Mouse (Mus musculus) embryonic facial prominence, embryonic 14.5 days (tissue): ENCODE measurements around the gene Mapkap1. TPM values are rescaled to one million over a fixed set of nuclear protein-coding genes. Genes with fewer than 3 reads are reported as not detected.
"Not testable (repeated sequence)": the region's sequence is repeated elsewhere in the genome, so short reads cannot be mapped to it uniquely, and the experiment has no call there.

ENCODE experiments used
- ATAC-seq: fragments of 200-750 bp; cut with Nextera tagmentation; 2 replicates; pipeline ENCODE4 v1.8.0; 2017; ENCODE audit warnings: low read depth, moderate number of reproducible peaks, moderate TSS enrichment
- DNase-seq: peaks from one replicate; pipeline ENCODE4 v3.0.0-alpha.2; 2015; ENCODE audit warnings: low spot score
- H3K27ac ChIP-seq: fragments of 300-500 bp; sonication (generic); replicated peaks from 2 replicates; pipeline ENCODE4 v1.5.1; 2014; ENCODE audit warnings: low read depth, mild to moderate bottlenecking, low read length, moderate library complexity
- H3K27me3 ChIP-seq: fragments of 300-500 bp; sonication (generic); replicated peaks from 2 replicates; pipeline ENCODE4 v1.6.1; 2014; ENCODE audit warnings: low read length; ENCODE audit not compliant: control insufficient read depth, insufficient read depth
- H3K36me3 ChIP-seq: fragments of 300-500 bp; sonication (generic); 2 replicates; pipeline ENCODE4 v1.6.1; 2014; ENCODE audit warnings: low read length, mixed read lengths; ENCODE audit not compliant: control insufficient read depth, insufficient read depth
- H3K4me1 ChIP-seq: fragments of 300-500 bp; sonication (generic); 2 replicates; pipeline ENCODE4 v1.6.1; 2014; ENCODE audit warnings: antibody characterized with exemption, low read length; ENCODE audit not compliant: control insufficient read depth, insufficient read depth
- H3K4me2 ChIP-seq: fragments of 300-500 bp; sonication (generic); 2 replicates; pipeline ENCODE4 v1.6.1; 2014; ENCODE audit warnings: low read depth, mild to moderate bottlenecking, low read length, moderate library complexity, mixed read lengths
- H3K4me3 ChIP-seq: fragments of 300-500 bp; sonication (generic); 2 replicates; pipeline ENCODE4 v1.5.1; 2014; ENCODE audit warnings: low read depth, mild to moderate bottlenecking, low read length
- H3K9ac ChIP-seq: fragments of 300-500 bp; sonication (generic); 2 replicates; pipeline ENCODE4 v1.6.1; 2014; ENCODE audit warnings: low read depth, mild to moderate bottlenecking, low read length, moderate library complexity, mixed read lengths
- H3K9me3 ChIP-seq: fragments of 300-500 bp; sonication (generic); 2 replicates; pipeline ENCODE4 v1.6.1; 2016; ENCODE audit warnings: low read length; ENCODE audit not compliant: control insufficient read depth
- WGBS: fragments of 180-500 bp; shearing (Covaris S2); extraction: QIAGEN DNeasy Blood & Tissue Kit; methylation state at CpG from one replicate; pipeline ENCODE4 v1.1.7; 2014; 5-methylcytosine and 5-hydroxymethylcytosine counted together
- polyA plus RNA-seq: library from polyadenylated mRNA; unstranded; fragments of >200 nt; fragmentation: Nextera tagmentation; extraction: Ambion mirVana; gene quantifications from 2 replicates; pipeline ENCODE4 v1.2.1, GENCODE M21; 2014

Gene Mapkap1
- polyA plus RNA-seq, 1 experiment from 2014 or later: 88.0 TPM

- ATAC-seq (no peak), DNase-seq (no peak)
- WGBS: 47% methylated on average over 1 of the region's 1 CpGs
Observed at GRCm38 (mm10) chr2:34420256-34420655, 13.7 kb downstream of the Mapkap1 start.

GRCm38 (mm10) chr2:34424186-34424585 is 17.6 kb downstream of the Mapkap1 start:
- no peaks in the 10 kb centered on the region for H3K9me3 ChIP-seq
- H3K4me2 ChIP-seq: no peak overlapping the region
- 0 out of 2 replicates have a peak, but pooled peaks cover 10% of the 10 kb centered on the region for H3K36me3 ChIP-seq
- no peak overlapping the region for H3K27ac ChIP-seq
- no peak overlapping the region for H3K4me3 ChIP-seq
- 77% methylated on average over 3 of the region's 3 CpGs for WGBS
- no peaks in the 10 kb centered on the region for H3K4me1 ChIP-seq
- ATAC-seq (no peak), DNase-seq (no peak)
- no peaks in the 10 kb centered on the region for H3K27me3 ChIP-seq
- no peak overlapping the region for H3K9ac ChIP-seq

More at GRCm38 (mm10) chr2:34420256-34420655, 13.7 kb downstream of the Mapkap1 start:
- Histone ChIP-seq H3K9me3 (no peaks in the 10 kb centered on the region), H3K27ac (no peak overlapping the region), H3K9ac (no peak overlapping the region), H3K4me2 (no peak overlapping the region), H3K27me3 (no peaks in the 10 kb centered on the region), H3K36me3 (0 out of 2 replicates have a peak, but pooled peaks cover 10% of the 10 kb centered on the region), H3K4me3 (no peak overlapping the region), H3K4me1 (no peaks in the 10 kb centered on the region)

- ATAC-seq (no peak), DNase-seq (peak; percentile 61)
- no peak overlapping the region for H3K4me3 ChIP-seq
- 0 out of 2 replicates have a peak, but pooled peaks cover 6% of the 10 kb centered on the region for H3K36me3 ChIP-seq
- no peaks in the 10 kb centered on the region for H3K9me3 ChIP-seq
- H3K27me3 ChIP-seq: no peaks in the 10 kb centered on the region
- no peaks in the 10 kb centered on the region for H3K4me1 ChIP-seq
- WGBS: 74% methylated on average over 4 of the region's 4 CpGs
- H3K9ac ChIP-seq: no peak overlapping the region
- H3K27ac ChIP-seq: peak overlapping the region; percentile 40; the same call in 1 of the 2 replicates
- no peak overlapping the region for H3K4me2 ChIP-seq
Observed at GRCm38 (mm10) chr2:34425573-34426223, 19.1 kb downstream of the Mapkap1 start.

GRCm38 (mm10) chr2:34430663-34431062 is 24.1 kb downstream of the Mapkap1 start:
- 96% methylated on average over 8 of the region's 8 CpGs for WGBS
- H3K4me2 ChIP-seq: no peak overlapping the region
- H3K27me3 ChIP-seq: no peaks in the 10 kb centered on the region
- DNase-seq: no peak
- H3K4me3 ChIP-seq: no peak overlapping the region
- ATAC-seq: no peak
- no peaks in the 10 kb centered on the region for H3K4me1 ChIP-seq
- H3K27ac ChIP-seq: no peak overlapping the region
- no peak overlapping the region for H3K9ac ChIP-seq
- H3K9me3 ChIP-seq: no peaks in the 10 kb centered on the region
- H3K36me3 ChIP-seq: peaks cover 15% of the 10 kb centered on the region

GRCm38 (mm10) chr2:34431701-34432372 is 25.3 kb downstream of the Mapkap1 start:
- no peaks in the 10 kb centered on the region for H3K27me3 ChIP-seq
- DNase-seq (no peak), ATAC-seq (no peak)
- peaks cover 17% of the 10 kb centered on the region for H3K36me3 ChIP-seq
- no peak overlapping the region for H3K4me3 ChIP-seq
- WGBS: 91% methylated on average over 12 of the region's 12 CpGs
- no peaks in the 10 kb centered on the region for H3K4me1 ChIP-seq
- no peaks in the 10 kb centered on the region for H3K9me3 ChIP-seq
- H3K27ac ChIP-seq: no peak overlapping the region
- no peak overlapping the region for H3K4me2 ChIP-seq
- H3K9ac ChIP-seq: no peak overlapping the region

GRCm38 (mm10) chr2:34432887-34433286 is 26.3 kb downstream of the Mapkap1 start:
- not testable (repeated sequence) for DNase-seq

GRCm38 (mm10) chr2:34436321-34436720 is 29.8 kb downstream of the Mapkap1 start:
- no peak for ATAC-seq
- Histone ChIP-seq H3K36me3 (peaks cover 26% of the 10 kb centered on the region), H3K27ac (no peak overlapping the region)

More at GRCm38 (mm10) chr2:34432887-34433286, 26.3 kb downstream of the Mapkap1 start:
- not testable (repeated sequence) for H3K9ac ChIP-seq, H3K9me3 ChIP-seq, H3K4me2 ChIP-seq, H3K4me1 ChIP-seq, H3K27me3 ChIP-seq, H3K4me3 ChIP-seq, H3K27ac ChIP-seq, ATAC-seq
- WGBS: 100% methylated on average over 1 of the region's 2 CpGs
- peaks cover 26% of the 10 kb centered on the region for H3K36me3 ChIP-seq

GRCm38 (mm10) chr2:34448756-34449155 is 42.2 kb downstream of the Mapkap1 start:
- no peak overlapping the region for H3K4me3 ChIP-seq
- H3K27me3 ChIP-seq: no peaks in the 10 kb centered on the region
- peaks cover 7% of the 10 kb centered on the region for H3K4me1 ChIP-seq
- peaks cover 21% of the 10 kb centered on the region for H3K36me3 ChIP-seq
- H3K4me2 ChIP-seq: no peak overlapping the region
- no peak overlapping the region for H3K27ac ChIP-seq
- H3K9me3 ChIP-seq: no peaks in the 10 kb centered on the region
- no peak for ATAC-seq
- DNase-seq: no peak
- WGBS: 53% methylated on average over 4 of the region's 4 CpGs
- H3K9ac ChIP-seq: no peak overlapping the region

More at GRCm38 (mm10) chr2:34436321-34436720, 29.8 kb downstream of the Mapkap1 start:
- H3K4me3 ChIP-seq: no peak overlapping the region
- DNase-seq: no peak
- H3K4me1 ChIP-seq: no peaks in the 10 kb centered on the region
- H3K27me3 ChIP-seq: no peaks in the 10 kb centered on the region
- no peak overlapping the region for H3K9ac ChIP-seq
- H3K4me2 ChIP-seq: no peak overlapping the region
- 84% methylated on average over 3 of the region's 3 CpGs for WGBS
- no peaks in the 10 kb centered on the region for H3K9me3 ChIP-seq
